Mouse (Mus musculus) thymus, postnatal 4 days (tissue): Measurements from ENCODE around the gene Gm20388.

Source experiments
- DNase-seq: peaks from one replicate; pipeline ENCODE4 v3.0.0; 2021

Gm20388 gene

GRCm38 (mm10) chr8:122407678-122408077, 2497.0 kb downstream of the Gm20388 start:
- no peak for DNase-seq

- DNase-seq: no peak
Observed at GRCm38 (mm10) chr8:122414311-122414710, 2503.7 kb downstream of the Gm20388 start.

GRCm38 (mm10) chr8:122415554-122415953, 2504.9 kb downstream of the Gm20388 start:
- no peak for DNase-seq

GRCm38 (mm10) chr8:122419881-122420555, 2509.4 kb downstream of the Gm20388 start:
- no peak for DNase-seq

- no peak for DNase-seq
Observed at GRCm38 (mm10) chr8:122421376-122422070, 2510.9 kb downstream of the Gm20388 start, which contains the start of gene Il17c. Gene Il17c (plus strand): TSS chr8:122422020.

GRCm38 (mm10) chr8:122423217-122423616, 2512.6 kb downstream of the Gm20388 start:
- no peak for DNase-seq

GRCm38 (mm10) chr8:122423659-122424058, 2513.0 kb downstream of the Gm20388 start:
- DNase-seq: no peak

GRCm38 (mm10) chr8:122426145-122426544, 2515.5 kb downstream of the Gm20388 start:
- no peak for DNase-seq

GRCm38 (mm10) chr8:122427607-122428006, 2517.0 kb downstream of the Gm20388 start:
- no peak for DNase-seq

GRCm38 (mm10) chr8:122428163-122428562, 2517.5 kb downstream of the Gm20388 start:
- DNase-seq: no peak

- no peak for DNase-seq
Observed at GRCm38 (mm10) chr8:122430058-122430636, 2519.5 kb downstream of the Gm20388 start.

- DNase-seq: no peak
Observed at GRCm38 (mm10) chr8:122430646-122431045, 2520.0 kb downstream of the Gm20388 start.

GRCm38 (mm10) chr8:122431694-122432442, 2521.2 kb downstream of the Gm20388 start:
- peak; percentile 70 for DNase-seq

GRCm38 (mm10) chr8:122432443-122433268, 2522.0 kb downstream of the Gm20388 start, which contains the start of gene Cyba:
Gene Cyba (minus strand): TSS chr8:122432930.
- DNase-seq: peak; percentile 90

- no peak for DNase-seq
Observed at GRCm38 (mm10) chr8:122433269-122433905, 2522.7 kb downstream of the Gm20388 start.

- DNase-seq: no peak
Observed at GRCm38 (mm10) chr8:122435375-122435774, 2524.7 kb downstream of the Gm20388 start.

GRCm38 (mm10) chr8:122436146-122436545, 2525.5 kb downstream of the Gm20388 start:
- no peak for DNase-seq

GRCm38 (mm10) chr8:122436586-122437125, 2526.0 kb downstream of the Gm20388 start:
- DNase-seq: no peak

GRCm38 (mm10) chr8:122437708-122438331, 2527.2 kb downstream of the Gm20388 start:
- no peak for DNase-seq

GRCm38 (mm10) chr8:122439336-122439735, 2528.7 kb downstream of the Gm20388 start:
- DNase-seq: no peak

- DNase-seq: no peak
Observed at GRCm38 (mm10) chr8:122441326-122441725, 2530.7 kb downstream of the Gm20388 start.
